Mouse (Mus musculus) ES-Bruce4 (cell line): ENCODE results near the gene Fars2.

Experiments used
- CTCF ChIP-seq: IDR thresholded peaks from one replicate; pipeline ENCODE4 v1.8.1; 2011; ENCODE audit warnings: low read depth, low read length
- EP300 ChIP-seq: IDR thresholded peaks from 2 replicates; pipeline ENCODE4 v1.6.1; 2011; ENCODE audit warnings: low read depth, low read length; ENCODE audit not compliant: insufficient read depth
- POLR2A ChIP-seq: IDR thresholded peaks from one replicate; pipeline ENCODE4 v1.8.1; 2011; ENCODE audit warnings: low read length; ENCODE audit not compliant: insufficient read depth

DNA sequence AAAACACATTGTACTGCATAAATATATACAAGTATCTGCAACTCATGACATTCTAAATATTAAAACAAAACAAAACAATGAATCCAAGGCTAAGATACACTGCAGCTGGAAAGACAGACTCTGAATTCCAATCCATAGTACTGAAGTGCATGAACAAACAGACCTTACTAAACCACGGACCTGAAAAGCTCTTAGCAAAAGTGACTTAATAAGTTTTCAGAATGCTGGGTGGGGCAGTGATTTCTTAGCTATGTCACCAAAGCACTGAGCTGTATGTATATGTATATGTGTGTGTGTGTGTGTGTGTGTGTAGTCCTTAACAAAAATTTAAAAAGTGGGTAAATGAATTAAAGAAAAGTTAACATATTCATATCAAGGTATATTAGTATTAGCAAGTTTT lies 511.9 kb downstream of the Fars2 start:
- TF ChIP-seq CTCF = no peak
- TF ChIP-seq POLR2A = no peak
- no peak for TF ChIP-seq EP300
